Comparison of ENCODE assay signal across 20 mouse cellular contexts in the genomic region with DNA sequence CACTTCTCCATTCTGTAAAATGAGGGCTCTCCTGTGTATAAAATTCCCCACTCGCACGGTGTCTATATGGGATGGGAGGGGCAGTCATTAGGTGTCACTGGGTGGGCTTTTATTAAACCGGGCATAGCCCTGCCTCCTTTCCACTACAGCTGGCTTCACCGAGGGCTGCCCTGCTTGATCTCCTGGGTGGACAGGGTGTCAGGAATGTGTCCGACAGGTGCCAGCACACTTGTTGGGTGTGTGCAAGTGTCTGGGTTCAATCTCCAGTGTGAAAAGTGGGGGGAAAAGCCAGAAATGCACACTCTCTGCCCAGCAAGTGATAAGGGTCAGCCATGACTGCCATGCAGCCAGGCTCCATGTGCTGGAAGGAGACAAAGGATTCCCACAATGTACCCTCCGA. TPM values are rescaled to one million over a fixed set of nuclear protein-coding genes. Genes with fewer than 3 reads are reported as not detected.
DNase-seq lines count a peak whose midpoint lies in the region; ATAC-seq and TF ChIP-seq lines count a peak whose summit lies in the region.
"Had no signal": no experiment of that assay in that cellular context is flagged by ENCODE, and none has a peak within 500 bp of the region (broad histone marks: within the 10 kb centered on the region; RNA-seq: fewer than 3 reads in every experiment).

No protein-coding gene starts in this region.

- H3K9me3 ChIP-seq in kidney, embryonic 16.5 days (ENCODE audit: low read length) = no peaks in the 10 kb centered on the region
- no peaks in the 10 kb centered on the region for H3K9me3 ChIP-seq in embryonic facial prominence, embryonic 14.5 days (ENCODE audit: control insufficient read depth, low read length)
- no peaks in the 10 kb centered on the region for H3K9me3 ChIP-seq in liver, embryonic 13.5 days (replicated peaks)
- no peaks in the 10 kb centered on the region for H3K9me3 ChIP-seq in midbrain, embryonic 16.5 days (replicated peaks; ENCODE audit: control insufficient read depth, low read length, poor library complexity, severe bottlenecking)
- H3K9me3 ChIP-seq: G1E; heart, embryonic 12.5 days; limb, embryonic 13.5 days; stomach, embryonic 15.5 days had no signal

- ATAC-seq in kidney, embryonic 16.5 days (ENCODE audit: low FRiP score, low TSS enrichment) = peak; percentile 13; the same call in 1 of the 2 replicates
- peak; percentile 7; the same call in 1 of the 2 replicates for ATAC-seq in embryonic facial prominence, embryonic 14.5 days (ENCODE audit: low read depth)
- ATAC-seq in liver, embryonic 13.5 days (ENCODE audit: low read depth) = no peak
- ATAC-seq in midbrain, embryonic 16.5 days = no peak
- ATAC-seq: inflammation-experienced regulatory T-cells, adult 6 months had no signal

- H3K4me2 ChIP-seq in kidney, embryonic 16.5 days (replicated peaks; ENCODE audit: low read depth, low read length) = no peak overlapping the region
- no peak overlapping the region for H3K4me2 ChIP-seq in embryonic facial prominence, embryonic 14.5 days (ENCODE audit: low read depth, low read length)
- H3K4me2 ChIP-seq in liver, embryonic 13.5 days = peak overlapping the region; percentile 5; the same call in 1 of the 2 replicates
- H3K4me2 ChIP-seq in midbrain, embryonic 16.5 days (ENCODE audit: low read length) = no peak overlapping the region
- H3K4me2 ChIP-seq: heart, embryonic 12.5 days; limb, embryonic 13.5 days; stomach, embryonic 15.5 days had no signal

- no peaks in the 10 kb centered on the region for H3K36me3 ChIP-seq in kidney, embryonic 16.5 days (ENCODE audit: insufficient read depth, low read length)
- no peaks in the 10 kb centered on the region for H3K36me3 ChIP-seq in embryonic facial prominence, embryonic 14.5 days (ENCODE audit: control insufficient read depth, insufficient read depth, low read length)
- peaks cover 30% of the 10 kb centered on the region for H3K36me3 ChIP-seq in liver, embryonic 13.5 days
- no peaks in the 10 kb centered on the region for H3K36me3 ChIP-seq in midbrain, embryonic 16.5 days (ENCODE audit: control insufficient read depth, insufficient read depth, low read length)
- H3K36me3 ChIP-seq: G1E; heart, embryonic 12.5 days; limb, embryonic 13.5 days; stomach, embryonic 15.5 days had no signal

- no peak for DNase-seq in kidney, adult 11 months
- DNase-seq in embryonic facial prominence, embryonic 14.5 days (ENCODE audit: low spot score) = no peak
- no peak for DNase-seq in liver, embryonic 13.5 days
- DNase-seq in spleen, postnatal 36 days (ENCODE audit: low spot score in 2 of 2) = no peak
- no peak for DNase-seq in embryo, embryonic 11 days
- DNase-seq: adrenal gland, adult 8-10 months; cerebellum, adult 8-10 months; gastrocnemius, postnatal 36 days; heart, postnatal 4 days; retina, postnatal 1 day; thymus, postnatal 25 days had no signal

- H3K27me3 ChIP-seq in kidney, embryonic 16.5 days (ENCODE audit: insufficient read depth, low read length) = no peaks in the 10 kb centered on the region
- no peaks in the 10 kb centered on the region for H3K27me3 ChIP-seq in embryonic facial prominence, embryonic 14.5 days (replicated peaks; ENCODE audit: control insufficient read depth, insufficient read depth, low read length)
- no peaks in the 10 kb centered on the region for H3K27me3 ChIP-seq in liver, embryonic 13.5 days
- no peaks in the 10 kb centered on the region for H3K27me3 ChIP-seq in midbrain, embryonic 16.5 days (ENCODE audit: control insufficient read depth, insufficient read depth, low read depth, low read length)
- H3K27me3 ChIP-seq: heart, embryonic 12.5 days; limb, embryonic 13.5 days; stomach, embryonic 15.5 days had no signal

- H3K9ac ChIP-seq in kidney, embryonic 16.5 days (replicated peaks; ENCODE audit: low read length) = peak overlapping the region; percentile 40
- H3K9ac ChIP-seq in embryonic facial prominence, embryonic 14.5 days (ENCODE audit: low read depth, low read length) = no peak overlapping the region
- H3K9ac ChIP-seq in liver, embryonic 13.5 days = peak overlapping the region; percentile 70
- no peak overlapping the region for H3K9ac ChIP-seq in midbrain, embryonic 16.5 days (ENCODE audit: low read depth, low read length)
- H3K9ac ChIP-seq: heart, embryonic 12.5 days; limb, embryonic 13.5 days; stomach, embryonic 15.5 days had no signal

- H3K27ac ChIP-seq in kidney, embryonic 16.5 days (ENCODE audit: low read length) = peak overlapping the region; percentile 78
- 0 out of 2 replicates have a peak overlapping the region, but pooled peaks have one; percentile 12 for H3K27ac ChIP-seq in bone marrow, adult 2 months (ENCODE audit: control insufficient read depth, insufficient read depth, low read depth, low read length, poor library complexity)
- H3K27ac ChIP-seq in embryonic facial prominence, embryonic 14.5 days (replicated peaks; ENCODE audit: low read depth, low read length) = peak overlapping the region; percentile 3; the same call in 1 of the 2 replicates
- H3K27ac ChIP-seq in liver, embryonic 13.5 days = peak overlapping the region; percentile 98
- H3K27ac ChIP-seq in midbrain, embryonic 16.5 days (ENCODE audit: low read length) = no peak overlapping the region
- H3K27ac ChIP-seq: layer of hippocampus, adult 2 months; limb, embryonic 13.5 days had no signal

- 52% methylated on average over 6 of the region's 6 CpGs for WGBS in kidney, embryonic 16.5 days
- 58% methylated on average over 6 of the region's 6 CpGs for WGBS in bone marrow, adult 2 months
- 62% methylated on average over 6 of the region's 6 CpGs for WGBS in embryonic facial prominence, embryonic 14.5 days
- WGBS in liver, embryonic 13.5 days (ENCODE audit: insufficient replicate concordance) = 56% methylated on average over 6 of the region's 6 CpGs
- WGBS in midbrain, embryonic 16.5 days = 69% methylated on average over 6 of the region's 6 CpGs

- H3K4me3 ChIP-seq in kidney, embryonic 16.5 days (ENCODE audit: low read length) = no peak overlapping the region
- H3K4me3 ChIP-seq in bone marrow, adult 2 months (replicated peaks; ENCODE audit: control insufficient read depth, low read depth, low read length) = no peak overlapping the region
- H3K4me3 ChIP-seq in embryonic facial prominence, embryonic 14.5 days (ENCODE audit: low read depth, low read length) = no peak overlapping the region
- no peak overlapping the region for H3K4me3 ChIP-seq in liver, embryonic 13.5 days (replicated peaks)
- H3K4me3 ChIP-seq in midbrain, embryonic 16.5 days (ENCODE audit: low read depth, low read length) = no peak overlapping the region
- H3K4me3 ChIP-seq: heart, embryonic 12.5 days; layer of hippocampus, adult 2 months; limb, embryonic 13.5 days; stomach, embryonic 15.5 days had no signal

- TF ChIP-seq CTCF in bone marrow, adult 2 months (IDR thresholded peaks at IDR 0.05; ENCODE audit: control insufficient read depth, insufficient read depth, low read length) = no peak

- H3K4me1 ChIP-seq in kidney, embryonic 16.5 days (ENCODE audit: insufficient read depth, low read length) = peaks cover 39% of the 10 kb centered on the region
- H3K4me1 ChIP-seq in bone marrow, adult 2 months (ENCODE audit: control insufficient read depth, insufficient read depth, low read length) = peaks cover 29% of the 10 kb centered on the region
- peaks cover 15% of the 10 kb centered on the region; the same call in 1 of the 2 replicates for H3K4me1 ChIP-seq in embryonic facial prominence, embryonic 14.5 days (ENCODE audit: control insufficient read depth, insufficient read depth, low read length)
- peaks cover 100% of the 10 kb centered on the region for H3K4me1 ChIP-seq in liver, embryonic 13.5 days (replicated peaks)
- no peaks in the 10 kb centered on the region for H3K4me1 ChIP-seq in midbrain, embryonic 16.5 days (ENCODE audit: control insufficient read depth, insufficient read depth, low read length)

- no peak for TF ChIP-seq POLR2A in bone marrow, adult 2 months (IDR thresholded peaks at IDR 0.05; ENCODE audit: borderline replicate concordance, control insufficient read depth, low read depth, low read length)

RNA-seq across cellular contexts. Expression of gene Cd82, which starts 10.9 kb away (rescaled TPM):
- 64.1 and 71.8 TPM in 2 replicates for polyA plus RNA-seq in kidney, embryonic 16.5 days (2015; fragmentation: Nextera tagmentation; extraction: Ambion mirVana)
- 98.5 and 111 TPM in 2 replicates for polyA plus RNA-seq in bone marrow, adult 2 months (2011; ENCODE audit: insufficient read depth, insufficient read length, low replicate concordance, missing spikeins)
- polyA plus RNA-seq in embryonic facial prominence, embryonic 14.5 days (2014; fragmentation: Nextera tagmentation; extraction: Ambion mirVana) = 46.0 and 46.9 TPM in 2 replicates
- 88.5 and 90.1 TPM in 2 replicates for polyA plus RNA-seq in liver, embryonic 13.5 days (2015; fragmentation: Nextera tagmentation; extraction: Ambion mirVana)
- 19.5 and 22.1 TPM in 2 replicates for polyA plus RNA-seq in midbrain, embryonic 16.5 days (2015; fragmentation: Nextera tagmentation; extraction: Ambion mirVana)

Comparison
In these comparisons a context has a peak if more than half of its experiments do, and no peak if none do; other contexts are left out.
1. ATAC-seq: peak in kidney, embryonic 16.5 days (single experiment) and embryonic facial prominence, embryonic 14.5 days (single experiment); none in liver, embryonic 13.5 days (single experiment) and midbrain, embryonic 16.5 days (single experiment).
2. H3K9ac ChIP-seq: peak in kidney, embryonic 16.5 days (single experiment) and liver, embryonic 13.5 days (single experiment); none in embryonic facial prominence, embryonic 14.5 days (single experiment) and midbrain, embryonic 16.5 days (single experiment).